Mouse (Mus musculus) left cerebral cortex, postnatal 36 days (tissue): ENCODE measurements around the gene G3bp2. TPM values are rescaled to one million over a fixed set of nuclear protein-coding genes. Genes with fewer than 3 reads are reported as not detected.

ENCODE experiments used
- DNase-seq, 2 experiments: peaks; one replicate each; pipeline ENCODE4 v3.0.0; 2021 to 2022; ENCODE audit warnings: low spot score in 2 of 2, mixed read lengths in 1 of 2
- intact Hi-C: fragments of 180-260 bp; cut with DNase I; formaldehyde crosslinking; loops from one replicate; pipeline ENCODE4 v1.15.1; 2025
- total RNA-seq, 2 experiments: library from RNA; stranded (reverse); gene quantifications; 2 replicates each; pipeline ENCODE4 v1.2.3; 2021

Gene G3bp2
- total RNA-seq, 2 experiments from 2014 or later = 216 to 220 TPM

GRCm38 (mm10) chr5:92043783-92044182, 39.7 kb downstream of the G3bp2 start, which contains the start of gene Cdkl2:
TSS of gene Cdkl2 (minus strand) at chr5:92043883.
- DNase-seq = no peak
- intact Hi-C loops = loop anchor here (2.0 kb wide), 1 partner anchor 39 kb away; the partner anchor contains the start of gene G3bp2

- peak; percentile 97 to 98 for DNase-seq
- intact Hi-C loops = loop anchor here (2.0 kb wide), 1 partner anchor 40 kb away; the partner anchor contains the start of gene G3bp2
Observed at GRCm38 (mm10) chr5:92042377-92043348, 40.9 kb downstream of the G3bp2 start.

GRCm38 (mm10) chr5:92019960-92020359, 63.6 kb downstream of the G3bp2 start:
- DNase-seq = no peak
- intact Hi-C loops = no loop called here

GRCm38 (mm10) chr5:92011756-92012155, 71.8 kb downstream of the G3bp2 start:
- DNase-seq = no peak
- intact Hi-C loops = no loop called here

- intact Hi-C loops = no loop called here
- no peak for DNase-seq
Observed at GRCm38 (mm10) chr5:92009827-92010226, 73.7 kb downstream of the G3bp2 start.

- no peak for DNase-seq
- intact Hi-C loops = loop anchor here (5.0 kb wide), 2 partner anchors 41 to 486 kb away; partner anchors contain the start of genes Parm1 and Rchy1
Observed at GRCm38 (mm10) chr5:92003011-92003410, 80.5 kb downstream of the G3bp2 start.

Other genes with a start within 250 kb of the G3bp2 start
- 10 to 100 TPM; 30.1 to 38.1 TPM for gene Rchy1, start 120.7 kb downstream of the G3bp2 start, total RNA-seq
- not detected for gene Odaph, start 96.2 kb downstream of the G3bp2 start, total RNA-seq
- gene Cdkl2, start 39.8 kb downstream of the G3bp2 start, total RNA-seq = 10 to 100 TPM; 32.7 to 36.5 TPM
- gene Uso1, start 54.2 kb upstream of the G3bp2 start, total RNA-seq = 10 to 100 TPM; 74.1 to 82.3 TPM
- not detected for gene U90926, start 131.7 kb upstream of the G3bp2 start, total RNA-seq
- gene Ppef2, start 172.6 kb upstream of the G3bp2 start, total RNA-seq = under 1 TPM; 0.52 to 0.61 TPM
- gene Naaa, start 194.5 kb upstream of the G3bp2 start, total RNA-seq = 10 to 100 TPM; 39.2 to 39.9 TPM
- gene Sdad1, start 226.8 kb upstream of the G3bp2 start, total RNA-seq = 10 to 100 TPM; 15.5 to 25.1 TPM
- gene Cxcl9, start 244.4 kb upstream of the G3bp2 start, total RNA-seq = not detected
- gene Art3, start 248.1 kb upstream of the G3bp2 start, total RNA-seq = 1 to 10 TPM; 3.6 to 5.9 TPM